Mouse (Mus musculus) stomach, embryonic 14.5 days (tissue): ENCODE measurements at regions not wholly inside any gene's neighbourhood (a gene's known extent, or its start where the extent isn't known, plus 50 kb on each side); places are given as distances from the start of the nearest gene placed in this dataset.

Source experiments
- ATAC-seq: fragments of 200-750 bp; cut with Nextera tagmentation; 2 replicates; pipeline ENCODE4 v1.8.0; 2017; ENCODE audit warnings: low read depth, moderate TSS enrichment; ENCODE audit not compliant: insufficient number of reproducible peaks, insufficient read depth, low FRiP score
- H3K27ac ChIP-seq: fragments of 300-500 bp; sonication (generic); 2 replicates; pipeline ENCODE4 v1.5.1; 2014; ENCODE audit warnings: mild to moderate bottlenecking, low read length, moderate library complexity, mixed read lengths
- H3K27me3 ChIP-seq: fragments of 300-500 bp; sonication (generic); 2 replicates; pipeline ENCODE4 v1.6.1; 2014; ENCODE audit warnings: low read length, control low read depth, mixed read lengths; ENCODE audit not compliant: control insufficient read depth, insufficient read depth
- H3K36me3 ChIP-seq: fragments of 300-500 bp; sonication (generic); 2 replicates; pipeline ENCODE4 v1.6.1; 2014; ENCODE audit warnings: mild to moderate bottlenecking, control low read depth, low read length, moderate library complexity, mixed read lengths; ENCODE audit not compliant: control insufficient read depth, insufficient read depth
- H3K4me1 ChIP-seq: fragments of 300-500 bp; sonication (generic); 2 replicates; pipeline ENCODE4 v1.6.1; 2014; ENCODE audit warnings: low read length, control low read depth, mixed read lengths; ENCODE audit not compliant: control insufficient read depth, insufficient read depth
- H3K4me2 ChIP-seq: fragments of 300-500 bp; sonication (generic); replicated peaks from 2 replicates; pipeline ENCODE4 v1.6.1; 2014; ENCODE audit warnings: low read depth, low read length, control low read depth
- H3K4me3 ChIP-seq: fragments of 300-500 bp; sonication (generic); 2 replicates; pipeline ENCODE4 v1.5.1; 2014; ENCODE audit warnings: low read depth, low read length, control low read depth
- H3K9ac ChIP-seq: fragments of 300-500 bp; sonication (generic); replicated peaks from 2 replicates; pipeline ENCODE4 v1.6.1; 2014; ENCODE audit warnings: low read depth, mild to moderate bottlenecking, control low read depth, low read length, moderate library complexity, mixed read lengths
- H3K9me3 ChIP-seq: fragments of 300-500 bp; sonication (generic); 2 replicates; pipeline ENCODE4 v1.6.1; 2016; ENCODE audit warnings: low read depth, low read length, control low read depth; ENCODE audit not compliant: control insufficient read depth
- WGBS: fragments of 180-500 bp; shearing (Covaris S2); extraction: QIAGEN DNeasy Blood & Tissue Kit; methylation state at CpG from one replicate; pipeline ENCODE4 v1.1.7; 2014; 5-methylcytosine and 5-hydroxymethylcytosine counted together

DNA sequence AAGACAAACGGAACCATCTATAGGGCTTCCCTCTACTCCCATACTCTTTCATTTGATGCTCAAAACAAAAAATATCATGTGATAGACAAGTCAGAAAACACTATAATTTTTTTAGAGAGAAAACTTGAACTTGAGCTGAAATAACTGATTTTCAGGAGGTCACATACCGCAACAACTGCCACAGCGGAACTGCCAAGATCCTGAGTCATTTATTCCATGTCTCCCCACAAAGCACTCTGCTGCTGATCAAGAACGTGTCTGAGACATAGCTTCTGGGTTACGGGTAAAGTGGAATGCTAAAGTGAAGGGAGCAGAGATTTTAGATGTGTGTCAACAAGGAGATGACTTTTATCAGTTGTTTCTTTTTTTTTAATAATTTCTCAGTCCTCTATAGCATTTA lies 122.8 kb upstream of the Col5a2 start:
- H3K4me2 ChIP-seq, result no peak overlapping the region
- H3K4me1 ChIP-seq, result no peaks in the 10 kb centered on the region
- no peaks in the 10 kb centered on the region for H3K9me3 ChIP-seq
- H3K27ac ChIP-seq, result no peak overlapping the region
- H3K36me3 ChIP-seq, result no peaks in the 10 kb centered on the region
- H3K9ac ChIP-seq, result no peak overlapping the region
- no peak for ATAC-seq
- H3K27me3 ChIP-seq, result no peaks in the 10 kb centered on the region
- WGBS, result 81% methylated on average over 5 of the region's 5 CpGs
- no peak overlapping the region for H3K4me3 ChIP-seq

DNA sequence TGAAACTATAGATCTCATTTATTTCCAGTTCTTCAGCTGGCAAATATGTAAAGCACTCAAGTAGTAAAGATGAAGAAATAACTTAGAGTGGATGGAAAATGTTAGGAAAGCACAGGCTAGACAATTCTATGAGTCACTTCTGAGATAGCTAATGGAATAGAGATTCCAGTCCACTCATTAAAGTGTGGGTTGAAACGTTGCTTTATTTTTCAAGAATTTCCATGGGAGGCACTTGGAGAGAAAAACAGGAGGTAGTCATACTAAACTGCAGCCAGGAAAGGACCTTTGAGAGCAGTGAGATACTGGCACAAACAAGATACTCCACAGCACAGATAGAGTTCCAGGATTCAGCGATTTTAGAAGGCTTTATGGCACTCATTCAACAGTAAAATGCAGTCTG lies 123.7 kb upstream of the Col5a2 start:
- ATAC-seq, result no peak

DNA sequence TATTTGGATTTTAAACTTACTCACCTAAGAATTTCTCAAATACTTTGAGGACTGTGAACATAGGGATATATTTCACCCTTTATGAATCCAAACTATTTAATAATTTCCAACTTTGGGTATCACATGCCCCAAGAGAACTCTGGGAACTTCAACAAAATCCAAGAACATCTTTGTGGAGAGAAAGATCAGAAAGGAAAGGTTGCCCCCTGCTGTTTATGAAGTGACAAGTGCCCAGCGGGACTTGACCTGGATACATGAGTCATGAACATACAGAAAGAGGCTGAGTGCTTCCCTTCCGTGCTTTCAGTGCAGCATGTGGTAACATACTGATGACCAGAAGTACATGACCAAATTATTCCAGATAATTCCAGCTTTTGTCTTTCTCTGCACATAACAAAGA lies 124.8 kb upstream of the Col5a2 start:
- no peak for ATAC-seq
- WGBS, result 14% methylated on average over 2 of the region's 2 CpGs
- no peaks in the 10 kb centered on the region for H3K27me3 ChIP-seq
- no peak overlapping the region for H3K27ac ChIP-seq
- no peaks in the 10 kb centered on the region; the same call in 1 of the 2 replicates for H3K9me3 ChIP-seq
- no peak overlapping the region for H3K9ac ChIP-seq
- no peaks in the 10 kb centered on the region for H3K4me1 ChIP-seq
- no peak overlapping the region for H3K4me3 ChIP-seq
- H3K4me2 ChIP-seq, result no peak overlapping the region
- H3K36me3 ChIP-seq, result no peaks in the 10 kb centered on the region

More for the DNA sequence above, 123.7 kb upstream of the Col5a2 start:
- no peak overlapping the region for H3K9ac ChIP-seq
- H3K27me3 ChIP-seq, result no peaks in the 10 kb centered on the region
- no peaks in the 10 kb centered on the region for H3K36me3 ChIP-seq
- no peak overlapping the region for H3K4me3 ChIP-seq
- H3K4me1 ChIP-seq, result no peaks in the 10 kb centered on the region
- no peaks in the 10 kb centered on the region for H3K9me3 ChIP-seq
- 58% methylated on average over 2 of the region's 2 CpGs for WGBS
- H3K4me2 ChIP-seq, result no peak overlapping the region
- no peak overlapping the region for H3K27ac ChIP-seq

DNA sequence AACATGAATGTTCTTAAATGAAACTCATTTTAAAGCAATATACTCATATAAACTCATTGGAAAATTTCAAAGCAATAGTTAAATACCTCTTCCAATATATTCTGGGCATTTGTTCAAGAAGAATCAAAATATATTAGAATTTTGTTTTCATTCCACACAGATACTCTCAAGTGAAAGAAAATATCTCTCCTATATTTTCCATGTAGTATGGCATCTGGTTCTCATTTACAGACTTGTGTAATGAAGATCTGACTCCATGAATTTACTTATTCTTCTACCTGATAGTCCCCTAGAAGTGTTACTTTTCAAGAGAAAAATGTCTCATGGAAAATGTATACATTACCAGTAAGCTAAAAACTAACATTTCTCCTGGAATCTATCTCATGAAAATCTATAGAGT lies 144.2 kb upstream of the Col5a2 start:
- H3K4me1 ChIP-seq, result no peaks in the 10 kb centered on the region
- no peaks in the 10 kb centered on the region for H3K36me3 ChIP-seq
- no peaks in the 10 kb centered on the region for H3K27me3 ChIP-seq
- no peak overlapping the region for H3K9ac ChIP-seq
- no peaks in the 10 kb centered on the region for H3K9me3 ChIP-seq
- no peak overlapping the region for H3K4me2 ChIP-seq
- ATAC-seq, result no peak
- H3K27ac ChIP-seq, result no peak overlapping the region
- H3K4me3 ChIP-seq, result no peak overlapping the region

DNA sequence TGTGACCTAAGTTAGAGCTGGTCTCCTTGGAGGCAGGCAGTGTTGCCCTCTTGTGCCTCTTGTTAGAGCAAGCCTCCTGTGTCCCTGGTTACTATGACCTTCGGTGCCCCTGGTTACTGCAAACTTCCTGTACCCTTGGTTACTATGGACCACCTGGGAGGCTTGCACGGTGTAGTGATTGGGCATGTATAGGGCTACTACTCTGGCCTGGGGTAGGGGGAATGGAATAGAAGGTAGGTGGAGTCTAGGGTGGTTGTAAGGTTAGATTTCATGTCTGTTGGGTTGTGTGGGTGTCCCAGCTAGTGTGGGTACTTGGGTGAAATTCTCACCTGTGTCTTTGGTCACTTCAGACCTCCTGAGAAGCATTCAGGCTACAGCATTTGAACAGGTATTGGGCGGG lies 141.7 kb upstream of the Wdr75 start:
- 93% methylated on average over 3 of the region's 3 CpGs for WGBS

DNA sequence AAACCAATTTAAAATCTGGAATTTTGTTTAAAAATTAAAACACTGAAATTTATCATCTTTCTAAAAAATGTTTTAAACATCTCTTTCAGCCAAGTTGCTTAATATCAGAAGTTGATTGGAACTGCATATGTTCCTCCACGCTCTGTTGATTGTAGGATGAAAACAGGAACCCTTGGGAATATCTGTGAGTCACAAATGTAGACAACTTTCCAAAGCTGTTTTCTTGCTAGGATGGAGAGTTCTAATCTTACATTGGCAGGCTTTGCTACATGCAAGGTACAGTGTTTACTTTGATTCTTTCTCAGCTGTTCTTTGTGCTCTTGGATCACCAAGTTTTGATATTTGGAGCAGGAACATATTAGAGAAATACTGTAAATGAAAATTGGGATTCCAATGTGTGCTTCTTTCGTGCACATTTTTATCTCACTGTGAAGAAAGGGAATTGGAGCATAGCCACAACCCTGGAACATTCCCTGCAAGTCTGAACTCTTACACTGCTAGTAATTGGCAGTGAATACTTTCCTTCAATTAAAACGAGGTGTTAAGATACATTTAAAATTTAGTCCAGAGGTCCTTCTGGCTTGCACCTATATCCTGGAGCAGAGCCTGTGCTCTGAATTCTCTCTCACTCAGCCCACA lies 131.0 kb upstream of the Wdr75 start:
- no peaks in the 10 kb centered on the region for H3K9me3 ChIP-seq
- no peak overlapping the region for H3K27ac ChIP-seq
- ATAC-seq, result no peak
- 63% methylated on average over 3 of the region's 3 CpGs for WGBS
- no peaks in the 10 kb centered on the region for H3K27me3 ChIP-seq
- H3K9ac ChIP-seq, result no peak overlapping the region
- H3K4me1 ChIP-seq, result no peaks in the 10 kb centered on the region
- H3K4me2 ChIP-seq, result no peak overlapping the region
- H3K4me3 ChIP-seq, result no peak overlapping the region
- H3K36me3 ChIP-seq, result no peaks in the 10 kb centered on the region

More for the DNA sequence above, 141.7 kb upstream of the Wdr75 start:
- Histone ChIP-seq H3K36me3 (no peaks in the 10 kb centered on the region), H3K9me3 (no peaks in the 10 kb centered on the region), H3K4me2 (no peak overlapping the region), H3K27me3 (no peaks in the 10 kb centered on the region), H3K27ac (no peak overlapping the region), H3K4me1 (no peaks in the 10 kb centered on the region), H3K4me3 (no peak overlapping the region), H3K9ac (no peak overlapping the region)
- 0 out of 2 replicates have a peak, but pooled peaks have one; percentile 18 for ATAC-seq

DNA sequence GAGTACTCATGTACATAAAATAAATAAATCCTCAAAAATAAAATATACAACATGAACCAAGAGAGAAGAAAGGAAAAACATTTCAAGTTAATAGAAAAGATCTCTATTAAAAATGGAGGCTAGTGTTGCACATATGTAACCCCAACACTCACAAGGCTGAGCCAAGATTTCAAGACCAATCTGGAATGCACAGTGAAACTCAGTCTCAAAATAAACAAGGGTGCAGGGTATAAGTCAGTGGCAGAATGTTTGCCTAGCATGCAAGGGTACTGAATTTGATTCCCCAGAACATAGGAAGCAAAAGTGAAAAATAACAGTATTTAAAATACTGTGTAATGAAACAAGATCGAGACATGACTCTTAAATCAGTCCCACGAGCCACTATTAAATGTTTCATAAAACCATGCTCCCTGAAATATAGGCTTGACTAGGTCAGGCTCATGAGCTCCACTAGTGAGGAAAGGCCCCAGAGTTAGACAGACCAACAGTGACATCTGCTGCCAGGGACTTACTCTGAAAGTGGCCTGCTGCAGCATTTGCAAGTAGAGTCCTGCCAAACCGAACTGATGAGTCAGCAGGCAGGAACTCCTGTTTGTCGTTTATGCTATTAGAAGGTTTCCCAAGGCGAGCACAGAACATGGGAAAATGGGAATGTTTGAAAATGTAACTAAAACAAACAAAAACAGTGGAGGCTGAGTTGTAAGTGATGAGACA lies 122.4 kb upstream of the Wdr75 start:
- H3K9me3 ChIP-seq, result no peaks in the 10 kb centered on the region
- H3K36me3 ChIP-seq, result no peaks in the 10 kb centered on the region
- ATAC-seq, result peak; percentile 85; the same call in 1 of the 2 replicates
- H3K27me3 ChIP-seq, result no peaks in the 10 kb centered on the region
- 29% methylated on average over 5 of the region's 5 CpGs for WGBS
- H3K4me1 ChIP-seq, result 0 out of 2 replicates have a peak, but pooled peaks cover 4% of the 10 kb centered on the region
- H3K4me3 ChIP-seq, result no peak overlapping the region
- peak overlapping the region; percentile 63 for H3K27ac ChIP-seq
- H3K9ac ChIP-seq, result no peak overlapping the region
- H3K4me2 ChIP-seq, result no peak overlapping the region

DNA sequence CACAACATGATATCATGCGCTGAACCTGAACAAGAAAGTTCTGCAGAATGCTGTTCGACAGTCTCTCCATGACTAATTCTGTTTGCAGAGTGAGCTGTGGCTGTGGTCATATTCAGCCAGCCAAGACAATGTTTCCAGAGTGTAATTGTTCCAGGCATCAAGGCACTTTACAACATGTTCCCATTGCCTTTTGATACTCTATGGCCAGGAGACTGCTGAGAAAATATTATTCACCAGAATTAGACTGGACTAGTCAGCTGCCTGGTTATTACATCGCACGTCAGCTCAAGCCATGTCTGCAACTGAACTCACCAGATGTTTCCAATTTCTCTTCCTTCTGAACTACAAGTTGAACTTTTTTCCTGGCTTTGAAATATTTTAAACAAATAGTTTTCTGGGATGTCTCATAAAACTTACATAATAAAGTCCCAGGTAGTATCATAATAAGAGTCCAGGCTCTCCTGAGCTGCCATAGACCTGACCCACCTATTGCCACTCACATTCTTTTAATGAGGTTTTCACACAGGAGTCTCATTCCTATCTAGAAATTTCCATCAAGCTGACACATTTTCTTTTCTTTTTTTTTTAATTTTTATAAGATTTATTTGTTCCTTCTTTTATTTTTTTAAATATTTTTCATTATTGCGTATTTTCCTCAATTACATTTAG lies 119.1 kb upstream of the Wdr75 start:
- 56% methylated on average over 5 of the region's 5 CpGs for WGBS
- H3K4me2 ChIP-seq, result no peak overlapping the region
- H3K9ac ChIP-seq, result no peak overlapping the region
- H3K27ac ChIP-seq, result peak overlapping the region; percentile 77; the same call in 1 of the 2 replicates
- ATAC-seq, result peak; percentile 46; the same call in 1 of the 2 replicates
- H3K27me3 ChIP-seq, result no peaks in the 10 kb centered on the region
- H3K9me3 ChIP-seq, result no peaks in the 10 kb centered on the region
- H3K4me3 ChIP-seq, result no peak overlapping the region
- no peaks in the 10 kb centered on the region for H3K36me3 ChIP-seq
- 0 out of 2 replicates have a peak, but pooled peaks cover 4% of the 10 kb centered on the region for H3K4me1 ChIP-seq
